Mouse (Mus musculus) E14TG2a.4 (cell line): ENCODE results near the gene Gadd45gip1.

Experiments
- CTCF ChIP-seq: conservative IDR thresholded peaks from 2 replicates; pipeline ENCODE4 v1.5.1; 2014; ENCODE audit warnings: low read length
- POU5F1 ChIP-seq: IDR thresholded peaks from 2 replicates; pipeline ENCODE4 v1.6.1; 2014; ENCODE audit warnings: low read length, borderline replicate concordance

DNA sequence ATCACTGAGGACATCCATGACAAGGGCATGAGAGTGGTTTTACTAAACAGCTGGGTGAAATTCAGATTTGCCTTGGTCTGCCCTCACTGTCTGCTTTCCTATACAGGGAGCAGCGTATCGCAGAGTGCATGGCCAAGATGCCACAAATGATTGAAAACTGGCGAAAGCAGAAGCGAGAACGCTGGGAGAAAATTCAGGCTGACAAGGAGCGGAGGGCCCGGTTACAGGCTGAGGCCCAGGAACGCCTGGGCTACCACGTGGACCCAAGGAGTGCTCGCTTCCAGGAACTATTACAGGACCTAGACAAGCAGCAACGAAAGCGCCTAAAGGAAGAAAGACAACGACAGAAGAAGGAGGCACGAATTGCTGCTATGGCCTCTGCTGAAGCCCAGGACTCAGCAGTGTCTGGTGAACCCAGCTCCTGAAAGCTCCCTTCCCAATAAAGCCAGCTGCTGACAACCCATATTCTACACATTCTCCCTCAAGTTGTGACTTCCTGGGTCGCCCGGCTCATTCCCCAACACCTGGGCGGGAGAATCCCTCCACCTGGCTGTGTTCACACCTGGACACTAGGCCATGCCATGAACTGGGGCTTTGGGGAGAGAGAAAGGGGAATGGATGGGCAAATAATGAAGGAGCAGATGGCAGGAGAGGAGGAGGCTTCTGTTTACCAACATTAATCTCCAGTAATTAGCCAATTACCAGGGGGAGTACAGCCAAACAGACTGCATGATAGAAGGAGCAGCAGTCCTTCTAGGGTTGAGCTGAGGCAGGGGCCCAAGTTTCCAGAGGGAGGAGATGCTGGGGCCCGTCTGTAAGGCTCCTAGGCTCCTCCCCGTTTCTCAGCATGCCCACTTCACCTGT lies 2.9 kb downstream of the Gadd45gip1 start:
- TF ChIP-seq CTCF (no peak), POU5F1 (no peak)
